Mouse (Mus musculus): Measurements from ENCODE around the gene Etv6. TPM values are rescaled to one million over a fixed set of nuclear protein-coding genes. Genes with fewer than 3 reads are reported as not detected.

The Etv6 gene
- polyA plus RNA-seq, 1 experiment, result 16.3 TPM

- Histone ChIP-seq H3K27me3 (replicated peaks; ENCODE audit: control insufficient read depth, insufficient read depth, low read length) (no peaks in the 10 kb centered on the region), H3K36me3 (ENCODE audit: control insufficient read depth, insufficient read depth, low read length) (no peaks in the 10 kb centered on the region; the same call in 1 of the 2 replicates), H3K4me3 (ENCODE audit: insufficient read depth, low read depth, low read length) (no peak overlapping the region), H3K4me1 (ENCODE audit: control insufficient read depth, insufficient read depth, low read length) (peaks cover 32% of the 10 kb centered on the region), H3K27ac (ENCODE audit: insufficient read depth, low read depth, low read length) (peak overlapping the region; percentile 95)
- TF ChIP-seq CTCF (conservative IDR thresholded peaks at IDR 0.05; ENCODE audit: insufficient read depth, insufficient read length, low read depth, low read length), result no peak
- TF ChIP-seq POLR2A (IDR thresholded peaks at IDR 0.05; ENCODE audit: low read depth, low read length), result no peak
- DNase-seq, result no peak
- WGBS, result 66% methylated on average over 4 of the region's 4 CpGs
Measured at GRCm38 (mm10) chr6:134244071-134244470, 208.6 kb downstream of the Etv6 start.

- Histone ChIP-seq H3K27me3 (replicated peaks; ENCODE audit: control insufficient read depth, insufficient read depth, low read length) (no peaks in the 10 kb centered on the region), H3K4me1 (ENCODE audit: control insufficient read depth, insufficient read depth, low read length) (peaks cover 31% of the 10 kb centered on the region), H3K36me3 (ENCODE audit: control insufficient read depth, insufficient read depth, low read length) (no peaks in the 10 kb centered on the region; the same call in 1 of the 2 replicates), H3K4me3 (ENCODE audit: insufficient read depth, low read depth, low read length) (no peak overlapping the region), H3K27ac (ENCODE audit: insufficient read depth, low read depth, low read length) (peak overlapping the region; percentile 43)
- DNase-seq, result no peak
- TF ChIP-seq CTCF (conservative IDR thresholded peaks at IDR 0.05; ENCODE audit: insufficient read depth, insufficient read length, low read depth, low read length), result no peak
- WGBS, result 60% methylated on average over 2 of the region's 2 CpGs
Measured at GRCm38 (mm10) chr6:134246109-134246508, 210.6 kb downstream of the Etv6 start.

- H3K4me1 ChIP-seq (ENCODE audit: control insufficient read depth, insufficient read depth, low read length), result peaks cover 24% of the 10 kb centered on the region
- TF ChIP-seq POLR2A (IDR thresholded peaks at IDR 0.05; ENCODE audit: low read depth, low read length) (no peak), CTCF (conservative IDR thresholded peaks at IDR 0.05; ENCODE audit: insufficient read depth, insufficient read length, low read depth, low read length) (no peak)
- no peak for DNase-seq
- H3K4me3 ChIP-seq (ENCODE audit: insufficient read depth, low read depth, low read length), result no peak overlapping the region
- 81% methylated on average over 9 of the region's 9 CpGs for WGBS
- H3K36me3 ChIP-seq (ENCODE audit: control insufficient read depth, insufficient read depth, low read length), result no peaks in the 10 kb centered on the region; the same call in 1 of the 2 replicates
- no peaks in the 10 kb centered on the region for H3K27me3 ChIP-seq (replicated peaks; ENCODE audit: control insufficient read depth, insufficient read depth, low read length)
- no peak overlapping the region for H3K27ac ChIP-seq (ENCODE audit: insufficient read depth, low read depth, low read length)
Measured at GRCm38 (mm10) chr6:134247324-134247723, 211.8 kb downstream of the Etv6 start.

GRCm38 (mm10) chr6:134248720-134249119 lies 213.2 kb downstream of the Etv6 start:
- Histone ChIP-seq H3K4me1 (ENCODE audit: control insufficient read depth, insufficient read depth, low read length) (peaks cover 16% of the 10 kb centered on the region), H3K27ac (ENCODE audit: insufficient read depth, low read depth, low read length) (no peak overlapping the region), H3K4me3 (ENCODE audit: insufficient read depth, low read depth, low read length) (no peak overlapping the region), H3K27me3 (replicated peaks; ENCODE audit: control insufficient read depth, insufficient read depth, low read length) (no peaks in the 10 kb centered on the region), H3K36me3 (ENCODE audit: control insufficient read depth, insufficient read depth, low read length) (no peaks in the 10 kb centered on the region; the same call in 1 of the 2 replicates)
- peak; percentile 62 for DNase-seq
- 66% methylated on average over 19 of the region's 19 CpGs for WGBS
- no peak for TF ChIP-seq CTCF (conservative IDR thresholded peaks at IDR 0.05; ENCODE audit: insufficient read depth, insufficient read length, low read depth, low read length)
- no peak for TF ChIP-seq POLR2A (IDR thresholded peaks at IDR 0.05; ENCODE audit: low read depth, low read length)

GRCm38 (mm10) chr6:134250764-134251163 lies 215.3 kb downstream of the Etv6 start:
- H3K27ac ChIP-seq (ENCODE audit: insufficient read depth, low read depth, low read length), result no peak overlapping the region

GRCm38 (mm10) chr6:134251364-134251763 lies 215.9 kb downstream of the Etv6 start:
- Histone ChIP-seq H3K27ac (ENCODE audit: insufficient read depth, low read depth, low read length) (no peak overlapping the region), H3K4me1 (ENCODE audit: control insufficient read depth, insufficient read depth, low read length) (peaks cover 6% of the 10 kb centered on the region), H3K4me3 (ENCODE audit: insufficient read depth, low read depth, low read length) (no peak overlapping the region), H3K27me3 (replicated peaks; ENCODE audit: control insufficient read depth, insufficient read depth, low read length) (no peaks in the 10 kb centered on the region), H3K36me3 (ENCODE audit: control insufficient read depth, insufficient read depth, low read length) (no peaks in the 10 kb centered on the region; the same call in 1 of the 2 replicates)
- TF ChIP-seq POLR2A (IDR thresholded peaks at IDR 0.05; ENCODE audit: low read depth, low read length) (no peak), CTCF (conservative IDR thresholded peaks at IDR 0.05; ENCODE audit: insufficient read depth, insufficient read length, low read depth, low read length) (no peak)
- 84% methylated on average over 8 of the region's 8 CpGs for WGBS
- no peak for DNase-seq

More at GRCm38 (mm10) chr6:134250764-134251163, 215.3 kb downstream of the Etv6 start:
- Histone ChIP-seq H3K4me1 (ENCODE audit: control insufficient read depth, insufficient read depth, low read length) (peaks cover 7% of the 10 kb centered on the region; the same call in 1 of the 2 replicates), H3K4me3 (ENCODE audit: insufficient read depth, low read depth, low read length) (no peak overlapping the region), H3K36me3 (ENCODE audit: control insufficient read depth, insufficient read depth, low read length) (no peaks in the 10 kb centered on the region; the same call in 1 of the 2 replicates), H3K27me3 (replicated peaks; ENCODE audit: control insufficient read depth, insufficient read depth, low read length) (no peaks in the 10 kb centered on the region)
- TF ChIP-seq POLR2A (IDR thresholded peaks at IDR 0.05; ENCODE audit: low read depth, low read length) (no peak), CTCF (conservative IDR thresholded peaks at IDR 0.05; ENCODE audit: insufficient read depth, insufficient read length, low read depth, low read length) (no peak)
- DNase-seq, result no peak
- 74% methylated on average over 5 of the region's 5 CpGs for WGBS

GRCm38 (mm10) chr6:134252081-134252755 lies 216.7 kb downstream of the Etv6 start:
- 86% methylated on average over 8 of the region's 8 CpGs for WGBS
- no peak overlapping the region for H3K4me3 ChIP-seq (ENCODE audit: insufficient read depth, low read depth, low read length)
- no peaks in the 10 kb centered on the region; the same call in 1 of the 2 replicates for H3K36me3 ChIP-seq (ENCODE audit: control insufficient read depth, insufficient read depth, low read length)
- no peak overlapping the region for H3K27ac ChIP-seq (ENCODE audit: insufficient read depth, low read depth, low read length)
- no peaks in the 10 kb centered on the region for H3K27me3 ChIP-seq (replicated peaks; ENCODE audit: control insufficient read depth, insufficient read depth, low read length)
- TF ChIP-seq POLR2A (IDR thresholded peaks at IDR 0.05; ENCODE audit: low read depth, low read length) (no peak), CTCF (conservative IDR thresholded peaks at IDR 0.05; ENCODE audit: insufficient read depth, insufficient read length, low read depth, low read length) (no peak)
- no peak for DNase-seq
- peaks cover 10% of the 10 kb centered on the region for H3K4me1 ChIP-seq (ENCODE audit: control insufficient read depth, insufficient read depth, low read length)

All from kidney, adult 2 months (tissue).